Mouse (Mus musculus) MEL (cell line): Measurements from ENCODE around the gene Kif11. TPM values are rescaled to one million over a fixed set of nuclear protein-coding genes. Genes with fewer than 3 reads are reported as not detected.

Source experiments
- DNase-seq: peaks from one replicate; pipeline ENCODE4 v3.0.0; 2011; ENCODE audit warnings: low read depth, low spot score
- H3K27ac ChIP-seq: 2 replicates; pipeline ENCODE4 v1.5.1; 2012; ENCODE audit warnings: low read depth, mild to moderate bottlenecking, control low read depth, low read length, moderate library complexity; ENCODE audit not compliant: control insufficient read depth
- H3K27me3 ChIP-seq, 2 experiments: fragments of 150-350 bp in 1 of 2; sonication (generic) in 1 of 2; 2 replicates each; pipeline ENCODE4 v1.6.1; 2012; ENCODE audit warnings: low read length in 2 of 2, mild to moderate bottlenecking in 2 of 2, improper control_type of control experiment in 1 of 2, moderate library complexity in 1 of 2; ENCODE audit not compliant: insufficient read depth in 2 of 2, control insufficient read depth in 1 of 2
- H3K36me3 ChIP-seq, 2 experiments: 2 replicates each; pipeline ENCODE4 v1.6.1; 2012 to 2014; ENCODE audit warnings: low read length in 2 of 2, improper control_type of control experiment in 1 of 2, inconsistent platforms in 1 of 2, mild to moderate bottlenecking in 1 of 2; ENCODE audit not compliant: insufficient read depth in 2 of 2, control insufficient read depth in 1 of 2
- H3K4me1 ChIP-seq, 2 experiments: fragments of 150-350 bp in 1 of 2; sonication (generic) in 1 of 2; 2 replicates each; pipeline ENCODE4 v1.6.1; 2012; ENCODE audit warnings: low read length in 2 of 2, improper control_type of control experiment in 1 of 2, mild to moderate bottlenecking in 1 of 2; ENCODE audit not compliant: insufficient read depth in 2 of 2, control insufficient read depth in 1 of 2
- H3K4me3 ChIP-seq, 2 experiments: fragments of 150-350 bp in 1 of 2; sonication (generic) in 1 of 2; 2 replicates each; pipeline ENCODE4 v1.5.1; 2012; ENCODE audit warnings: low read depth in 2 of 2, low read length in 2 of 2, mild to moderate bottlenecking in 2 of 2, moderate library complexity in 2 of 2, control low read depth in 1 of 2, improper control_type of control experiment in 1 of 2; ENCODE audit not compliant: control insufficient read depth in 1 of 2, insufficient read depth in 1 of 2
- H3K79me2 ChIP-seq: 2 replicates; pipeline ENCODE4 v1.6.1; 2012; ENCODE audit warnings: mild to moderate bottlenecking, low read length, moderate library complexity; ENCODE audit not compliant: control insufficient read depth, poor library complexity, insufficient read depth
- H3K9ac ChIP-seq: 2 replicates; pipeline ENCODE4 v1.6.1; 2012; ENCODE audit warnings: low read depth, mild to moderate bottlenecking, control low read depth, low read length, moderate library complexity; ENCODE audit not compliant: control insufficient read depth, poor library complexity, severe bottlenecking
- H3K9me3 ChIP-seq: fragments of 150-350 bp; sonication (generic); replicated peaks from 2 replicates; pipeline ENCODE4 v1.6.1; 2012; ENCODE audit warnings: mild to moderate bottlenecking, low read length, improper control_type of control experiment, moderate library complexity; ENCODE audit not compliant: insufficient read depth
- CHD2 ChIP-seq: IDR thresholded peaks from 2 replicates; pipeline ENCODE4 v1.6.1; 2011; ENCODE audit warnings: low read length, improper control_type of control experiment
- GATA1 ChIP-seq: IDR thresholded peaks from 2 replicates; pipeline ENCODE4 v1.6.1; 2011; ENCODE audit warnings: low read depth, low read length, improper control_type of control experiment
- HCFC1 ChIP-seq: IDR thresholded peaks from 2 replicates; pipeline ENCODE4 v1.6.1; 2012; ENCODE audit warnings: low read depth, mild to moderate bottlenecking, inconsistent platforms, low read length, improper control_type of control experiment, moderate library complexity
- KAT2A ChIP-seq: conservative IDR thresholded peaks from 2 replicates; pipeline ENCODE4 v1.6.1; 2012; ENCODE audit warnings: low read depth, low read length, improper control_type of control experiment, inconsistent platforms
- MAZ ChIP-seq: IDR thresholded peaks from 2 replicates; pipeline ENCODE4 v1.6.1; 2012; ENCODE audit warnings: low read depth, mild to moderate bottlenecking, inconsistent platforms, low read length, improper control_type of control experiment
- MEF2A ChIP-seq: IDR thresholded peaks from 2 replicates; pipeline ENCODE4 v1.6.1; 2014; ENCODE audit warnings: low read depth, mild to moderate bottlenecking, inconsistent platforms, low read length, improper control_type of control experiment; ENCODE audit not compliant: poor library complexity, insufficient replicate concordance, severe bottlenecking; ENCODE audit errors: extremely low read depth
- MYB ChIP-seq: IDR thresholded peaks from 2 replicates; pipeline ENCODE4 v1.6.1; 2011; ENCODE audit warnings: mild to moderate bottlenecking, low read depth, low read length, improper control_type of control experiment
- NELFE ChIP-seq: IDR thresholded peaks from 2 replicates; pipeline ENCODE4 v1.6.1; 2011; ENCODE audit warnings: low read depth, low read length, improper control_type of control experiment
- POLR2A ChIP-seq, 2 experiments: IDR thresholded peaks; 2 replicates each; pipeline ENCODE4 v1.6.1; 2011 to 2012; ENCODE audit warnings: low read length in 2 of 2, mild to moderate bottlenecking in 2 of 2, control low read depth in 1 of 2, improper control_type of control experiment in 1 of 2, low read depth in 1 of 2, moderate library complexity in 1 of 2; ENCODE audit not compliant: control insufficient read depth in 1 of 2, insufficient read depth in 1 of 2, poor library complexity in 1 of 2
- POLR2AphosphoS5 ChIP-seq: IDR thresholded peaks from 2 replicates; pipeline ENCODE4 v1.6.1; 2012; ENCODE audit warnings: low read depth, borderline replicate concordance, mild to moderate bottlenecking, inconsistent platforms, low read length, moderate library complexity, mixed read lengths
- RCOR1 ChIP-seq: IDR thresholded peaks from 2 replicates; pipeline ENCODE4 v1.6.1; 2012; ENCODE audit warnings: low read depth, mild to moderate bottlenecking, inconsistent platforms, low read length, improper control_type of control experiment
- SIN3A ChIP-seq: IDR thresholded peaks from 2 replicates; pipeline ENCODE4 v1.6.1; 2012; ENCODE audit warnings: low read length, improper control_type of control experiment, inconsistent platforms
- SMC3 ChIP-seq: IDR thresholded peaks from 2 replicates; pipeline ENCODE4 v1.6.1; 2011; ENCODE audit warnings: low read depth, low read length, improper control_type of control experiment
- TCF12 ChIP-seq: IDR thresholded peaks from 2 replicates; pipeline ENCODE4 v1.6.1; 2014; ENCODE audit warnings: low read depth, mild to moderate bottlenecking, inconsistent platforms, low read length, improper control_type of control experiment, moderate library complexity
- USF1 ChIP-seq: IDR thresholded peaks from 2 replicates; pipeline ENCODE4 v1.6.1; 2014; ENCODE audit warnings: low read depth, mild to moderate bottlenecking, inconsistent platforms, low read length, improper control_type of control experiment, moderate library complexity
- polyA plus RNA-seq, 2 experiments: library from polyadenylated mRNA; stranded (reverse) in 1 of 2; unstranded in 1 of 2; fragments of >175 nt in 1 of 2; fragments of >200 nt in 1 of 2; gene quantifications; 2 replicates each; pipeline versions ENCODE4 v1.2.1 to v1.2.4; 2012; ENCODE audit warnings: low replicate concordance in 2 of 2, low read depth in 1 of 2; ENCODE audit not compliant: insufficient read length in 2 of 2, insufficient read depth in 1 of 2, missing spikeins in 1 of 2
- total RNA-seq: library from RNA; depleted of rRNA; stranded (reverse); fragments of 300-350 nt; gene quantifications from 2 replicates; pipeline ENCODE4 v1.2.3, GENCODE M21; 2012

Kif11 gene
- total and polyA plus RNA-seq, 3 experiments, result 44.8 to 50.5 (median 50.1) TPM

- Histone ChIP-seq H3K27ac (no peak overlapping the region), H3K4me3 (no peak overlapping the region)
- no peak for TF ChIP-seq CHD2
- no peak for TF ChIP-seq HCFC1
- no peak for TF ChIP-seq KAT2A
- TF ChIP-seq GATA1, result no peak
- TF ChIP-seq MEF2A, result no peak
- TF ChIP-seq TCF12, result no peak
- TF ChIP-seq POLR2A (IDR thresholded peaks at IDR 0.05; ENCODE audit: control insufficient read depth in 1 of 2, insufficient read depth in 1 of 2, low read depth in 1 of 2, low read length in 2 of 2, poor library complexity in 1 of 2), result no peak
- no peak for TF ChIP-seq SMC3
- TF ChIP-seq, all 39 proteins: peak for 0
- Histone ChIP-seq H3K9me3 (no peaks in the 10 kb centered on the region), H3K36me3 (no peaks in the 10 kb centered on the region), H3K27me3 (no peaks in the 10 kb centered on the region; a peak in 1 of 4 replicates), H3K79me2 (no peaks in the 10 kb centered on the region), H3K4me1 (no peaks in the 10 kb centered on the region), H3K9ac (no peak overlapping the region)
- no peak for DNase-seq
These were observed 60.5 kb downstream of the Kif11 start for GRCm38 (mm10) chr19:37436514-37437288.

DNA sequence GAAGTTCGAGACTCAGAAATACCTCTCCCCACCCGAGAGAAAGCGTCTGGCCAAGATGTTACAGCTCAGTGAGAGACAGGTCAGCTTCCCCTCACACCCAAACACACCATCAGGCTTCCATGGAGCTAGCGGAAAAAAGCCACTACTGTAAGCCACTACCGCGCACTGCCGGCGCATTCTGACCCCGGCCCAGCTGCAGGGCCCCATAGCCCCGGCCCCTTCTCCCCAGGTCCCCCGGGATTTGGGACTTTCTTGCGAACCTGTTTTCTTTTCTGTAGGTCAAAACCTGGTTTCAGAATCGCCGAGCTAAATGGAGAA is 61.0 kb downstream of the Kif11 start:
- TF ChIP-seq POLR2AphosphoS5 (no peak), KAT2A (no peak), MEF2A (no peak), MYB (no peak), MAZ (no peak), SIN3A (no peak), USF1 (no peak), RCOR1 (no peak), NELFE (no peak)
- Histone ChIP-seq H3K27ac (no peak overlapping the region), H3K79me2 (no peaks in the 10 kb centered on the region), H3K4me3 (no peak overlapping the region), H3K4me1 (no peaks in the 10 kb centered on the region), H3K36me3 (no peaks in the 10 kb centered on the region), H3K27me3 (no peaks in the 10 kb centered on the region; a peak in 1 of 4 replicates), H3K9ac (no peak overlapping the region), H3K9me3 (no peaks in the 10 kb centered on the region)
- DNase-seq, result no peak
